Mouse (Mus musculus): ENCODE results near the gene Retnla.
"Not testable (repeated sequence)": the region's sequence is repeated elsewhere in the genome, so short reads cannot be mapped to it uniquely, and the experiment has no call there.

Retnla gene

DNA sequence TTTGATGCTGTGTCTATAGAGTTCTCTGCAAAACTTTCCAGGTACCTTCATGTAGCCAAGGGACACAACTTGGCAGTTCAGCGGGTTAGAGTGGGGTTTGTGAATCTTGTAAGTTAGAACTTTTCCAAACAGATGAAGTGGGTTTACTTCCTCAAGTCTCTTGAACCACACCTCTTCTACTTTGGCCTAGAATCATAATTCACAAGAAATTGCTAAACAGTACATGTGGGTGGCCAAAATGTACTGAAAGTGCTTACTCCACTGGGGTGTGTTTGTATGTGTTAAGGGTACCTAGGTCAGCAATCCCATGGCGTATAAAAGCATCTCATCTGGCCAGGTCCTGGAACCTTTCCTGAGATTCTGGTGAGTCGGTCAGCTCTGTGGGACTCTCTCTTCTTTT lies at the start of gene Retnla:
Gene Retnla (plus strand): TSS at position 286 of the 400 bp plus-strand sequence.
- no peak for DNase-seq

DNA sequence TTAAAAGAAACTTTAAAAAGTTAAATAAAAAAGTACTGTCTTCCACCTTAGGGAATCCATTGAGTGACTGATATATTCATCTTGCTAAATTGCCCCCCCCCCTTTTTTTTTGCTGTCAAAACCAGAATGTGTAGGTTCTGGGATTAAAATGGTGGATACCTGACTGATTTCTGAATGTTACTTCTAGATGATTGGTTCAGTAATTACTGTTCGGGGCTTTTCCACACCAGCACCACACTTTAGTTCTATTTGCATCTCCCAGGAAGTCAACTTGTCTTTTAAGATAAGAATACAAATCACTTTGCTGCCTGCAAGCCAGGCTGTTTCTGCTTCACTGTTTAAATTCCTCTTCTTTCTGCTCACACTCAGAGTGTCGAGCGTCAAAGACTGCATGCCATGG lies 44.1 kb upstream of the Retnla start:
- DNase-seq, result no peak

DNA sequence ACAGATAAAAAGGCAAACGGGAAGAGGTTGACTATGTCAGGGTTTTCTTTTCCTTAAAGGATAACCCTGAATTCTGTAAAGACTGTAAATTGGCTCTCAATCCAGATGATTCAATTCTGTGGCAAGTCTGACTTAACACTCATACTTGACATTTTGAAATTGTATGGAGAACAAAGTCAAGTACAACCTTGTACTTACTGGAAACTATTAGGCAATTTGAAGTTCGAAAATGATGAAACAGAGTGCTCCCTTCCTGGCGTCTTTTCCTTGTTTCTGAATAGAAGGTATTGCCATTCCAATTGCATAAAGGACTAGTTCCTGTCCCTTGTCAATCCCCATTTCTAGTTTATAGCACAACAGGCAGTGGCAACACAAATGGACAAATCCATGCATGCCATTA lies 42.9 kb upstream of the Retnla start:
- no peak for DNase-seq

DNA sequence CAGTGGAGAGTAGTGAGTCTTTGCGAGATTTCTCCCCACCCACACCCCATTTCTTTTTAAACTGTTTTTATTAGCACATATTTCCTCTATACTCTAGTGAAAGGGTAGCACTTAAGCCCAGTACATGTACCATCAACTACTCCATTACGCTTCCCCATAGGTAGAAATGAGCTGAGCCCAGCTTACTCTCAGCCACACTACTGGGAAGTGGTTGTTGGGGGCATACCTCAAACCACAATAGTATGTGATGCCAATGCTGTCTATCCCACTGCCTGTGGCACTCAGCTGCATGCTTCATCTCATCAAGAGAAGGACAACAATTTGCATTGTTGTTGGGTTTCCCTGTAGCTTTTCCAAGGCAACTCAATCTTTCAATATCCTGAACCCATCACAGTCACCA lies 41.4 kb upstream of the Retnla start:
- DNase-seq, result peak; percentile 15 to 28

DNA sequence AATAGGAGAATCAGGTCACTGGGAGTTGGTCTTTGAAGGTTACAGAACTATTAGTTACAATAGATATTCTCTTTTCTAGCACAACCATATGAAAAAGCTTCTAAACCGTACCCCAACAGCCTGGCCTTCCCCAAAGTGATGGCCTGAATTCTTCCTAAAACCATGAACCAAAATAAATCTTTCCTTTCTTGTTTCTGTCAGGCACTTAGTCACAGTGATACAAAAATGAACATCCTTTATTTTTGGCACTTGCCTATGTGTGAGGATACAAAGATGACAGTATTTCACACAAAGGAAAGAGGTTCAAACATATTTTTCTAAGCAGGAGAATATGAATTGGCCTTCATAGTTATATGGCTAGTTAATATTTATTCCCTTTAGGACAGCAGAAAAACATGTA lies 36.9 kb upstream of the Retnla start:
- DNase-seq, result no peak

DNA sequence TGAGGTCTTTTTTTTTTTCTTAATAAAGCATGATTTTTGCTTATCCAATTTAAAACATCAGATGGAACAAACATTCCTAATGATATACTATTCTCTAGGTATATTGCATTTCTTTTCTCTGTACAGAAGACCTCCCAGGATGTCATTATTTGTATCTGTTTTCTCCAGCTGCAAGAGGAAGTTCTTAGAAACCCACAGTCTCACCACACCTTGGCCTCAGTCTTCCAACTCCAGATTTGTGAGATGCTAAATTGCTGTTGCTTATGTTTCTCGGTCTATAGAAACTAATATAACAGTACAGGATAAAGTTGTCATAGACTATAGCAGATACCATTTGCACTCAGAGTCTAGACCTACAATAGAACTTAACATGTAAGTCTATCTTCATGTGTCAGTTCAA lies 35.8 kb upstream of the Retnla start:
- no peak for DNase-seq

DNA sequence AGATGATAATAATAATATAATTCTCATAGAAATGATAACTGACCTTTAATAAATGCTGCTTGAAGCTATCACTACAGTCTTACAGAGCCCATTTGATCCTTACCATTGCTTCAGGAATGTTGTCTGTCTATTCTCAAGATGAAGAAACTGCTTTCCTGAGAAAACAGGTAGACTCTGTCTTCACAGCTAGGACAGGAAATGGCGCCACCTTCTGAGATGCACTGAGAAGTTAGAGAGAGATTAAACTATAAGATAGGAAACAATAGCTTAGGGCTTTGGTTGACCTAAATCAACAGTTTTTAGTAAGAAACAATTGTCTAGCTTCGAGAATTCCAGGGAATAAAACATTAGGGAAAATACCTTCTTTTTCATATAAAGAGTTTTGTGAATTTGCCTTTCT lies 33.0 kb upstream of the Retnla start:
- DNase-seq, result peak; percentile 67

DNA sequence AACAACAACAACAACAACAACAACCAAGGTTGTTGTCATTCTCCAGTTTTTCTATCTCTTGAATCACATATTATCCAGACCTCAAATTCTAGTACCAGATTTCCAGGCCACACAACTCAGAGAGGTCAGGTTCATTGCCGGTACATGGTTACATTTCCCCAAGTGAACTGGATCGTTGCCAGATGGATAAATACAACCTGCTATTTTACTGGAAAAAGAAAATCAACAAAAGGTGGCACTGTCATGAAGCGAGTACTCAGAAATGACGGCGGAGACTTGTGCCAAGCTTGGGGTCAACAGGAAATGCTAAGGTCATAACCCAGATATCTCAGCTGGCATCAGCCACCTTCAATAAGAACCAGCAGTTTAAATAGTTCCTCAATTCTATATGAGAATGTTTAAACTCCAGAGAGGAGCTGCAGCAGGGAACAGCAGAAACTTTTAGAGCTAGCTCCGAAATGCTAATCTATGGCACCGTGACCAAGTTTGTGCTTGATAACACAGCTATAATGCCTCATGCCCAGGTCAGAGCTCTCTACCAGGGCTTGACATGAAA lies 30.4 kb upstream of the Retnla start:
- no peak for DNase-seq

DNA sequence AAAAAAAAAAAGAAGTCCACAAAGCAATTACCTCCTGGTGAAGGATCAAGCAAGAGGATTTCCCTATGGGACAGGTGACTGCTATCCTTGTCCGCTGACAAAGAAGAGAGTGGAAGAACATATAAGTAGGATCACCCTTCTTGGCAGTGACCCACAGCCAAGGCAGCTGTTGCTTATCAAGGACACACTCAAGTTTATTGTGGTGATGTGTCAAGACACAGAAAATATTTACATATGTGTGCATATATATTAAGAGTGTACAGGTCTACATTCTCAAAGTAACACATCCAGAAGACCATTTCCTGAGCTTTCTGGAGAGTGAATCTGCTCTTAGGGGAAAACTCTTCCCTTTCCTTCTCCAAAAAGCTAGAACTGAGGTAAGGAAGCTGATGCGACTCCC lies 25.7 kb upstream of the Retnla start, which contains the start of gene Retnlb:
Gene Retnlb (plus strand): TSS at position 162 of the 400 bp plus-strand sequence.
- no peak for DNase-seq

DNA sequence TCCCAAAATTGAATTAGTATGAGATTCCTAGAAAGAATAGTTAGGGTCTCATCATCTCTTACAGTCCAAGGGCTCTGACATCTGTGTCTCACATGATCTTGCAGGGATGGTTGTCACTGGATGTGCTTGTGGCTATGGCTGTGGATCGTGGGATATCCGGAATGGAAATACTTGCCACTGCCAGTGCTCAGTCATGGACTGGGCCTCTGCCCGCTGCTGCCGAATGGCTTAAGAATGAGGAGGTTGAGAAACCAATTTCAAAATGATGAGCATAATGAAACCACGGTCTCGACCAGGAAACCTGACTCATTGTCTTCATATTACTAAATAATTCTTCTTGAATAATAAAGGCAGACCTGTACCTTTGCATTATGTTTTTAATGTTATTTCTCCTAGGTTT lies 23.8 kb upstream of the Retnla start:
- no peak for DNase-seq

DNA sequence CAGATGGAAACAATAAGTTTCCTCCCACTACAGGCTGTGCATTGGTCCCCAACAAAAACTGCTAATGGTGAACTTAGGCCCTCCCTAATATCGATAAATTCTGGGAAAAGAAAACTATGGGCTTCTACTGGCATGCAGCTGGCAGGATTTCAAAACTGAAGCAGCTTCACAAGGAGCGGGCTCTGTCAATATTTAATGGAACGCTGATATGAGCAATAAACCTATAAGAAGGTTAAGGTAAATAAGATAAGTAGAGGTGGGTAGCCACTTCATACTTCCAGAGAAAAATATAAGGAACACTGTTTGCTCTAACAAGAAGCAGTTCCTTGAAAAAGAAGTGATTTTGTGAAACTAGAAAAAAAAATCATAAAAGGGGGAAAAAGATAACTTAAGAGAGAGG lies 15.9 kb upstream of the Retnla start:
- DNase-seq, result no peak

DNA sequence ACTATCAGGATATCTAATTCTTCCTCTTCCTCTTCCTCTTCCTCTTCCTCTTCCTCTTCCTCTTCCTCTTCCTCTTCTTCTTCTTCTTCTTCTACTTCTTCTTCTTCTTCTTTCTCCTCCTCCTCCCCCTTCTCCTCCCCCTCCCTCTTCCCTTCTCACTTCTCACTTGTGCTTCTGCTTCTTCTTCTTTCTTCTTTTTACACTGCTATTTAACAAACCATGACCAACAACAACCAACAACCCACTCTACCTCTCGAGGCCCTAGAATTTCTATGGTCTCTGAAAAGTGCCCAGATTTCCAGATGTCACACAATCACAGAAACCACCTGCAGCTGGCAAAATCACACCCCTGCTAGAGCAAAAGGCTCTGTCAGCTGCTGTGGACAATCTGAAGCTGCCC lies 14.7 kb upstream of the Retnla start:
- DNase-seq, result no peak

DNA sequence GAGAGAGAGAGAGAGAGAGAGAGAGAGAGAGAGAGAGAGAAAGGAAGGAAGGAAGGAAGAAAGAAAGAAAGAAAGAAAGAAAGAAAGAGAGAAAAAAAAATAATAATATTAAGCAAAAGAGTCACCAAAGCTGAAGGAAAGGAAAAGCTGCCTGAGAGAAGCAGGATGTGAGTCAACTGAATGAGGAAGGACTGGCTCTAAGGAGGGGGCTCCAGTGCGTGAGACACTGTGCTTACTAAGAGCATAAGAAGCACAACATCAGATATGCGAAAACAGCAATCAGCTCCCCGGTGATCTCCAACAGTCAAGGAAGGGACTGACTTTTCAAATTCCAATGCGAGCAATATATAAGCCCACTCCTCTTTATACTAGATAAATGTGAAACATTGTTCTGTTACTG lies 13.3 kb upstream of the Retnla start:
- DNase-seq, result no peak

DNA sequence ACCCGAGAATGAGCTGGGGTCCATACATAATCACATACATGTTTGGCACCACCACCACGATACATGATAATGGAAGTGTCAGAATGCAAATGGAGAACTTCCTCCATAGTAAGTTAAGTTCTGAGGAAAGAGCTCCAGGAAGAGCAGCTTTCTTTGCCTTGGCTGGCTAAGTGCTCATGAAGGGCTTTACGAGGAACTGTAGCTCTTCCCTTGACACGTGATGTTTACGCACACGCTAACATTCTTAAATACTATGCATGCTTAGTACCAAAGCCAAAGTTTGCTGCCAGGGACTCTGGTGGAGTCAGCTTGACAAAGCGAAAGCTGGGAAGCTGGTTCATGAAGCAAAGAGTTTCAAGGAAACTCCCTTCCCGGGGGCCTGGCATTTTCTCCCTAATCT lies 10.3 kb upstream of the Retnla start:
- no peak for DNase-seq

DNA sequence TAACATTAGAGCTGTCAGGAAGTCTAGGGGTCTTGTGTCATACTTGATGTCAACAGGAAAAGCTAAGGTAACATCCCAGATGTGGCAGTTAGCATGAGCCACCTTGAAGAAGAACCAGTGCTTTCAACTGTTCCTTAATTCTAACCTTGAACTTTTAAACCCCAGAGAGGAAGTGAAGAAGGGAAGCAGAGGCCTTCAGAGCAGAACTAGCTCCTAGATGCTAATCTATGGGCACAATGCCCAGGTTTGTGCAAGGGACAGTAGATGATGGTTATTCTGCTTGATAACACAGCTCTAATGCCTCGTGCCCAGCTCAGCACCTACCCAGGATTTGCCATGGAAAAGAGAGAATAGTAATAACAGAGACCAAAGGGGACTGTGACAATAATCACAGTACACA lies 8.7 kb upstream of the Retnla start:
- not testable (repeated sequence) for DNase-seq

DNA sequence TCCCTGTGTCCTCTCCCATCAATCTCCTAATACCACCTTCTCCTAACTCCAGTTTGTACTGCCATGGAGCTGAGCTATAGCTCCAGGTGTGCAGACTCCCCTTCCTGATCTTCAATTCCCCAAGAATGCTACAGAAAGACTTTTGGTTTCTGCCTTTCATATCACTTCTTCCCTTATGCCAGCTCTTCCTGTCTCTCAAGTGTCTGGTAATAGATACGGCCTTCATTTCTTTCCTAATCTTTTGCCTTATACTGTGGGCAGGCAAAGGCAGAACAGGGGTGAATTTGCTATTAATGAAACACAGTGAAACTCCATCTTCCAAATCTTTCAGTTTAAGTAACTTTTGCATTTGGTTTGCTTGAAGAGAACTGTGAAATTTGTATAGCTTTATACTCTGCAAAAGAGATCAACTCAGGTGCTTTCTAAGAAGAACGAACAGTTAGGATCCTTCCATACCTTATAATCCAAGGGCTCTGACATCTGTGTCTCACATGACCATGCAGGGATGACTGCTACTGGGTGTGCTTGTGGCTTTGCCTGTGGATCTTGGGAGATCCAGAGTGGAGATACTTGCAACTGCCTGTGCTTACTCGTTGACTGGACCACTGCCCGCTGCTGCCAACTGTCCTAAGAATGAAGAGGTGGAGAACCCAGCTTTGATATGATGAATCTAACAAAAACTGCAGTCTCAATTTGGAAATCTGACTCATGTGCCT lies 1.5 kb downstream of the Retnla start:
- DNase-seq, result no peak

DNA sequence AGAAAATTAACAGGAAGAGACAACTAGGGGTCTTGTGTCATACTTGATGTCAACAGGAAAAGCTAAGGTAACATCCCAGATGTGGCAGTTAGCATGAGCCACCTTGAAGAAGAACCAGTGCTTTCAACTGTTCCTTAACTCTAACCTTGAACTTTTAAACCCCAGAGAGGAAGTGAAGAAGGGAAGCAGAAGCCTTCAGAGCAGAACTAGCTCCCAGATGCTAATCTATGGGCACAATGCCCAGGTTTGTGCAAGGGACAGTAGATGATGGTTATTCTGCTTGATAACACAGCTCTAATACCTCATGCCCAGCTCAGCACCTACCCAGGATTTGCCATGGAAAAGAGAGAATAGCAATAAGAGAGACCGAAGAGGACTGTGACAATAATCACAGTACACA lies 22.7 kb downstream of the Retnla start:
- not testable (repeated sequence) for DNase-seq

DNA sequence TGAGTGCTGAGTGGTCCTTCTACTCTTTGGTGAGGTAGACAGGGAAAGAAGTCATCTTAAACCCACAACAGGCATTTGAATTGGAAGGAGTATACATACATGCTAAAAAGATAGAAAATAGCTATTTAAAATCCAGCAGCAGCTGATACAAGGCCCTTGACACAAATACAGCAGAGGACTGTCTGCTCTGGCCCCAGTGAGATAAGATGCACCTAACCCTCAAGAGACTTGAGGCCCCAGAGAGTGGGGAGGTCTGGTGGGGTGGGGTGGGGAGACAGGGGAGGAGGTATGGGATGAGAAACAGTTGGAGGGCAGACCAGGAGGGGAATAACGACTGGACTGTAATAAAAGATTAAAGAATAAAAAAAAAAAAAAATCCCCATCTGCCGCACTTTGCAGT lies 25.3 kb downstream of the Retnla start:
- DNase-seq, result no peak

DNA sequence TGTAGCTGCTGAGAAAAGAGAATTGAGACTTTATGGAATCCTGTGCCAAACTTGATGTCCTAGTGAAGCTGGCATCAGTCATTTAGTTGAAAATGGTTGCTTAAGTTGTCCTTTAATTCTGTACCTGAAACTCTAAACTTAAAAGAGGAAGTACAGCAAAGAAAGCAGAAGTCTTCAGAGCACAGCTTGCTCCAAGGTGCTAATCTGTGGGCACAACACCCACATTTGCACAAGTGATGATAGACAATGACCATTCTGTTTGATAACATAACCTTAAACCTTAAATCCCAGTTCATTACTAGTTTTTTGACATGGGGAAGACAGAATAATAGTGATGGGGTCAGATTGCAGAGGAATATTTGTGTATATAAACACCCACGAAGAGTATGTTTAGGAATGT lies 26.3 kb downstream of the Retnla start:
- DNase-seq, result no peak

DNA sequence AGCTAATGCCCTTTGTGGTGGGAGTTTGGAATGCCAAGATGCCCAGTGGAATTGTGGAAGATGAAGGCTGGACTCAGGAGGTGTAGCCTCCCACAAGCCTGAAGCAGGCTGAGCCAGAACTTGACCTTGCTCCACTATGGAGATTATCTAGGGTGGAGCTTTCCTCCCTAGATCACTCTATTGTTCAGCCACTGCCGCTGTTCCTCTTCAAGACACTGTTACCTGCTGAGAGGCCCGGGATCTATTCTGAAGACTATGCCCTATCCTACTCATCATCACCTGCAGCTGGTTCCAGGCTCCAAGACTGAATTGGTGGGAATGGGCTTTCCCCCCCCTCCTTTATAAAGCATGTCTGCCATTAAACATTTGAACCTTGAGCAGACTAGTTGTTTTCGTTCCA lies 27.3 kb downstream of the Retnla start:
- DNase-seq, result no peak

DNA sequence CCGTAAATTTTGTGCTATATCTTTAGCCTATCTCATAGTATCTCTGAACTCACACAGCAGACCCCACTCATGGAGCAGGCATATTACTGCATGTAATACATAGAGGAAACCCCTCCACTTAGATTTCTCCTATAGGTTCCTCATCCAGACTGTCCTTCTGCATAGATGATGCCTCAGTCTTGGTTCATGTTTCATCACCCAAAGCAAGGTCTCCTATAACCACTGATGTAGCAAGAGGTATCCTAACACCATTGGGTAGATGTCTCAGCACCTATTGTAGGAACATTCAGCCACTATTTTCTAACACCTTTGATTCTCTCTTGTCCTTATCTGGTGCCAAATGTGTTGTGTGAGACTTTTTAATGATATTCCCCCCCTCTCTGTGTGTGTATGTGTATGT lies 29.4 kb downstream of the Retnla start:
- DNase-seq, result no peak

DNA sequence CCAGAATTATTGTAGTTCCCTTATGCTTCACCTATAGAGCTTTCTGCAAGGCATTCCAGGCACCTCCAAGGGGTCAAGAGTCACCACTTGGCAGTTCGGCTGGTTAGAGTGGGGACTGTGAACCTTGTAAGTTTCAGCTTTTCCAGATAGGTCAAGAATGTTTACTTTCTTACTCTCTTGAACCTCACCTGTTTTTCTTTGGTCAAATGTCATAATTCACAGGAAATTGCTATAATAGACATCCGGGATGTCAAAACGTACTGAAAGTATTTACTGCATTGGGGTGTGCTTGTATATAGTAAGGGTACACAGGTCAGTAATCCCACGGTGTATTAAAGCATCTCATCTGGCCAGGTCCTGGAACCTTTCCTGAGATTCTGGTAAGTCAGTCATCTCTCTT lies 30.0 kb downstream of the Retnla start, which contains the start of gene Retnlg:
Gene Retnlg (plus strand): TSS at position 301 of the 400 bp plus-strand sequence.
- DNase-seq, result no peak

DNA sequence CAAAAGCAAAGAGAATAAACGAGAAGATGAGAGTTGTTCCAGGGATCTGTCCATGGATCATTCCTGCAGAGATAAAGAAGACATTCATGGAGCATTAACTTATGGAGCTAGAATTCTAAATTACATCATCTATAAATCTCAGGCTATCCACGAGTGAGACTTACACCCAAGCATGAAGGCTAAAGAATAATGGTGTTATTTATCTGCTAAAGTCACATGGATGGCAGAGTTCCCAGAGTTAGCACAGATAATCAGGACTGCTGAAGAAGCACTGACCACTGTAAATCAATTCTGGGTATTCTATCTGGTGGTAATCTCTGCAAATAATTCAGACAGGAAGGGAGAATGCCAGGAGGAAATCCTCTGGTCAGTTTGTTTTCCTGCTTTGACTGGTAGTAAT lies 48.4 kb downstream of the Retnla start:
- DNase-seq, result no peak
